Mouse (Mus musculus) adrenal gland, adult (tissue): ENCODE measurements around the gene Cers5.

ENCODE experiments used
- DNase-seq, 2 experiments: peaks; one replicate each; pipeline ENCODE4 v3.0.0; 2022 to 2023; ENCODE audit warnings: low spot score in 1 of 2; ENCODE audit not compliant: inconsistent age in 2 of 2

Cers5 gene

DNA sequence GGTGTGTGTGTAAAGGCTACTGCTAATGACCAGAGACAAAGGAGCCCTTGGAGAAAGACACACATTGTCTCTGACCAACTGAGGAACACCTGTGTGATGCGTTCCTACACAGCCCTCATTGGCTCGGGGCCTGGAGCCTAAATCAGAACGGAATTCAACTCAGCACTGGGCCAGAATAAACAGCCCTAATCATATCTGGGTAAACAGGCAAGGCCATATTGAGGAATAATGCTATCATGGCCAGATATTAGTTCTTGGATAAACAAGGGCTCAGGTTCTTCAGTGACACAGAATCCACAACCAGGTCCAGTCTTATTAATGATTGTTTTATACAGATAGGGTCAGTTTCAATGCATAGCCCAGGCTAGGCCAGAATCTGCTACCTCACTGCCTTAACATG, 18.3 kb upstream of the Cers5 start:
- no peak for DNase-seq

DNA sequence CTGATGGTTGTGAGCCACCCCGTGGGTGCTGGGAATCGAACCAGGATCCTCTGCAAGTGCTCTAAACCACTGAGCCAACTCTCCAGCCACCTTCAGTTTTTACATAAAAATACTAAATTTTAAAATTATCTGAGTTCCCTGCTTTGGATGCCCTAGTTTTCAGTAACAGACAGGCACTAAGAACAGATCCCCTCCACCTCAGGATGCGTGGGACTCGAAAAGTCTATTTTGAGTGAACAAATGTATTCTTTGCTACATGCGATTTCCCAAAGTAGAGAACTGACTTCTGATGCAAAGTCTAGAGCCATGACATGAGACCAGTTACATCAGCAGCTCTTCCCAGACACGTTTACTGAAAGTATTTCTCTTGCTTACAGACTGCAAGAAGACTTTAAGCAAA, 17.8 kb upstream of the Cers5 start:
- no peak for DNase-seq

DNA sequence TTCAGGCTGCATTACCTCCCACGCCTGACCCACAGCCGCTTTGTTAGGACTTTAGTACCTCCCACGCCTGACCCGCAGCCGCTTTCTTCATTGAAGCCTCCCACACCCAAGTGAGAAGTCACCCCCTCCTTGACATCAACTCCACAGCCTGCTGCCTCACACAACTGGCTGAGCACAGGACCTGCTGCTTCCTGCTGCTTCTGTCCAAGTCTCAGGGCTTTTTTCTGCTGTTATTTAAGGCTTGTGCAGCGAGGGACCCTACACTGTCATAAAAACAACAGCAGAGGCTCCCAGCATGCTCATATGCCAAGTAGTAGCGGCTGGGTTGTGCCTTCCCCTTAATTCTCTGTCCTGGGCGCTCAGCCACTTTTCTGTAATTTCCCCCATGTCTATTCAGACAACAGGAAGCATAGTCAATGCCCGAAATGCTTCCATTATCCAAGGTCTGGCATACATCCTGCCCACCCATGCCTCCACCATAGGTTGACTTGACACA, 15.0 kb upstream of the Cers5 start:
- DNase-seq: no peak

DNA sequence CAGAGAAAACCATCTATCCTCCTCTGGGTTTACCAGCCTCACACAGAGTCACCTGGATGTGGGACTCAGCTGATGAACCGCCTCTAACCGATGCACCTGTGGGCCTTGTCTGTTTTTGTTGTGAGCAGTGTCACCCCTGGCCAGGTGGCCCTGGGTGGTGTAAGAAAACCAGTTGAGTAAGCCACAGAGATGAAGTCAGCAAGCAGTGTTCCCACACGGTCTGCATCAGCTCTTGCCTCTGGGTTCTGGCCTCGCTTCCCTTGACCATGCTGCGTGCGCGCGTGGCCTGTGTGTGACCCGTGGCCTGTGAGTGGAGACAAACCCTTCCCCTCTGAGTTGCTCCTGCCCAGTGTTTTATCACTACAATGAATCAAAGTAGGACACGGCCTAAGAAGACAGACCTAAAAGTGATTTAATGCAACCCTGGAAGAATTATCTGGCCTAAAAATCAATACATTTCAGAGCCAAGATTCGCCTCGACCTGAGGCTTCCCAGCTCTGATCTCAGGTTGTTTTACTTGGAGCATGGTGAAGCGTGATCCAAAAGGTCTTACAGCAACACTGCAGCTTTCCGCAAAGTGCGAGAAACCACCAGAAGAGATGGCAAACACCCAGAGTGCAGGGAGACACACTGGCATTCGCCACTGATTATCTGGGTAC, 6.1 kb upstream of the Cers5 start:
- DNase-seq: no peak

DNA sequence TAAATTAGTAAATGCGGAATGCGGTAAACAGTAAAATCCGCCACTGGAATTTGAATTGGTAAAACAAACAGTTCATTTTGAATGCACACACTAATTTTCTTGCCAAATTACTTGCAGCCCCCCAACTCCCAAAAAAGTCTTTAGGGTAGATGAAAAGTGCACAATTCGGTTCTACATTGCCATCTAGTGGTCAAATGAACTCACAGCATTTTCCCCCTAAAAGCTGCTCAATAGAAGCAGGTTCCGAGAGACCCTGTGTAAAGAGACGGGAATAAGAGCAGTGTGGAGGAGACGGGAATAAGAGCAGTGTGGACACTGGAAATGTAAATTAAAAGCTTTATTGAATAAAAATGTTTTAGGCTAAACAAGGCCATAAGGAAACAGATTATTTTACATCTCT, 5.5 kb upstream of the Cers5 start:
- DNase-seq: peak in 1 of 2 experiments; percentile 75

DNA sequence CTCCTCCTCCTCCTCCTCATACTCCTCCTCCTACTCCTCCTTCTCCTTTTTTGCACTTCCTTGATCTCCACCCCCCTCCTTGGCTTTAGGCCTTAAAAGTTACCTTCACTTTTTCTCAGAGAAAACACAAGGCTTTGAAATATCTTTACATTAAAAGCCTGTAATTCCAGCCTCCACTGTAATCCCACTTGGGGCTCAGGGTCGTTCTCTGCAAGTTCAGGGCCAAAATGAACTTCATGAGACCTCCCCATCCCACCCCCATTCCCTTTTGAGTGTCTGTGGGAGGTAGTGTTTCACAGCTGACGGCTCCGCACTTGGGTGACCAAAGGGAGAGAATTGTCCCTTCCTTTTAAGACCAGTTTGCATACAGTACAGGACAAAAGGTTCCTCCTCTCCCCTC, 240 bp upstream of the Cers5 start:
- peak in 1 of 2 experiments; percentile 34 for DNase-seq

DNA sequence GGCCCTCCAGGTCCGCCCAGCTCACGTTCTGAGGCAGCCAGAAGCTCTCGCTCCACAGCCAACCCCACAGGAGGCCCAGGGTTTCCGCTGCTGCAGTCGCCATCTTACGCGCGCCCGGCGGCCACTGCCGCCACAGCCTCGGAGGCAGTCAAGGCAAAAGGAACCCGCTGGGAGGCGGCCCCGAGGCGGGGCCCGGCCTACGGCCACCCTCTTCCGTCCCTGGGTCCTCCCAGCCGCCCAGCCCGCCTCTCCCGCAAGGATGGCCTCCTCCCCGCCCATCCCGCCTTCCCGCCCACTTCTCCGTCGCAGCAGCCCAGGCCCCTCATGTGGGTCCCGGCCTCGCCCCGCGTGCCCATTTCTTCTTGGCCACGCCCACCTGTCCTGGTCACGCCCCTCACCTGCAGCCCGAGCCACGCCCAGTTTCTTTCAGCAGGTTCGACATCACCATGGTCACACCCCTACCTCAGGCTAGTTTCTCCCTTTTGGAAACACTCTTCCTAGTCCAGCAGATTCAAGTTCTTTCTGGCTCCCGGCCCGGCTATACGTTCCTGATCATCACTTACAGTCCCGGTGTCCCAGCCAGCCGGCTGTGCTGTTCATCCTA, 306 bp downstream of the Cers5 start:
- DNase-seq: peak; percentile 94 to 97

DNA sequence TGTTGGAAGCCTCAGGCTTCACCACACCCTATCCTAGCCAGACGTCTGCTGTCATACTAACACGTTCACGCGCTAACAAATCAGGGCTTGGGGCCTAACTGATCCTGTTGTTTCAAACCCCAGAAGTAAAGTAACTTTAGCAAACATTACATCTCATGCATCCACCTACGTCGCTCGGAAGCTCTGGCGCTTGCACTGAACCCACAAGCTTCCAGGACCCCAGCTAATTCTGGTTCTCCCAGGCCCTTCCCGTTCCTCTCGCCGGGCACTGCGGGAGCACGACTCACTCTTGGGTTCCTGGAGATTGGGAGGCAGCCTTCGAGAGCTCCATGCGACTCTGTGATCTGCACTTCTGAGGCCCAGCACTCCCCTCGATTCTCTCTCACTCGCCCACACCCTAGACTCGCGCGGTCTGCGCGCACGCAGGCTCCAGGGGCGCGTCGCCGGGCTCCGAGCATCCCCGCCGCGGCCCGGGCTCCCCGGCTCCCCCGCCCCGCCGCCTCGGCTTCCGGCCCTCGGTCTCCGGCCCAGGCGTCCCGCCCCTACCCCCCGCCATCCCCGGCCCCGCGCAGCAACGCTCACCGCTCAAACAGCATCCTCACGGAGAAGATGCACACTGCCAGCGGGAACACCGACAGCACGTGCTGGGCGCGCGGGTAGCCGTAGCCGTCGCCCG, 946 bp downstream of the Cers5 start:
- DNase-seq: peak in 1 of 2 experiments; percentile 82

DNA sequence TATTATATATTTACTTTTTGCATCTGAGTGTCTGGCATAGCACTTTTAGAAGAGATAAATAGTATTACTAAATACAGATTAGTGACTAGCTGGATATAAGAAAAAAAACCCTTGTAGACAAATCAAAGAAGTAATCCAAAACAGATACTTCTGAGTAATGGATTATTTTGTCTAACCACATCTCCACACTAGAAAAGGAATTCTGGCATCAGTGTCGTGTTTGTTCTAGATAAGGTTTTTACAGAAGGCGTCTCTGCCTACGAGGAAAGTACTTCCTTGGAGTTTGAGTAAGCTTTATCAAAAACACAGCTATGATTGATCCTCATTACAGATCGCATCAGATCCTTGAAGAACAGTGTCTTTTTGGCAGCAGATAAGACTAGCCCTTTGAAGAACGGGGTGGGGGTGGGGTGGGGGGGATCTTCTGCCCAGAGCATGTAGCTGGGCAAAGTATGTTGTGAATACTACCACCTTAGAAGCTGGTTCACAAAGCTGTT, 1.6 kb downstream of the Cers5 start:
- DNase-seq: no peak

DNA sequence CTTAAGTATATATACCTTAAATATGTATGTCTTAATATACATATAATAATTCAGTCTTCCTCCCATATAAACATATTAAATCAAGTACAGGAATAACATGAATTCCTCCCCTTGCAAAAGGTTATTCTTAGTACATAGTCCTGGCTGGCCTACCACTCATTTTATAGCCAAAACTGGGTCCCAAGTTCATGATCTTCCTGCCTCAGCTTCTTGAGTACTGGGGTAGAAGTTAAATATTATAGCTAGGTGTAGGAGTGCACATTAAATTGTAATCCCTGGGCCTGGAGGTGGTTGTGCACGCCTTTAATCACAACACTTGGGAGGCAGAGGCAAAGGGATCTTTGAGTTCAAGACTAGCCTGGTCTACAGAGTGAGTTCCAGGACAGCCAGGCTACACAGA, 3.9 kb downstream of the Cers5 start:
- no peak for DNase-seq

DNA sequence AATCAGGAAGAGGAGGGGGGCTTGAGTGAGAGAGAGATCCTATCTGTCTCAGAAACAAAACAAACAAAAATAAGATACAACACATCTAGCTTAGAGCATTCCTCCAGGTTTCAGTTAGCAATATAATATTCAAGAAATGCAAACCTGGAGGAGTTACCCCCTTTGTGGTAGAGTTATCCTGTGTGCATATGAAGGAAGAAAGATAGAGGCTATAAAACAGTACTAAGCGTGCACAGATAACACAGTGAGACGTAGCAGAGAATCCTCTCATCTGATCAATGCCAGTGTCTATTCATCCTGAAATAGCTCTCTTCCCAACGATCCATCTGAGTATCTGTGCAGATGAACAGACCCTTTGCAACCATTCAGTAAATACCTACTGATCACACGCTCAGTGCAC, 5.2 kb downstream of the Cers5 start:
- DNase-seq: no peak

DNA sequence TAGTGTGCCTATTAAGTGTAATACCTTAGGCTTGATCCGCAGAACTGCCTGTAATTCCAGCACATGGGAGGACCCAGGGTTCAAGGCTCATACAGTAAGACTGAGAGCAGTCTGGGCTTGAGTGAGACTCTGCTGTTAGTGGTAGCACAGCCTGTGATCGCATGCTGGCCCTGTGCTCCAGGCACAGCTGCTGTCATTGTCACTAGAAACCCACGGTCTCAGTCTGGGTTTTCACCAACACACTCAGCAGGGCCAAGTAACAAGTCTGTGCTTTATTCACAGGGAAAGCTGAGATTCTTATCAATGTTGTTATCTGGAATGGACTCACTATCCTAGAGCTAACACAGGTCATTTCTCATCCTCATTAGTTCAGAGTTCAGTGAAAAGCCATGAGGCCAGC, 18.5 kb downstream of the Cers5 start:
- DNase-seq: no peak

DNA sequence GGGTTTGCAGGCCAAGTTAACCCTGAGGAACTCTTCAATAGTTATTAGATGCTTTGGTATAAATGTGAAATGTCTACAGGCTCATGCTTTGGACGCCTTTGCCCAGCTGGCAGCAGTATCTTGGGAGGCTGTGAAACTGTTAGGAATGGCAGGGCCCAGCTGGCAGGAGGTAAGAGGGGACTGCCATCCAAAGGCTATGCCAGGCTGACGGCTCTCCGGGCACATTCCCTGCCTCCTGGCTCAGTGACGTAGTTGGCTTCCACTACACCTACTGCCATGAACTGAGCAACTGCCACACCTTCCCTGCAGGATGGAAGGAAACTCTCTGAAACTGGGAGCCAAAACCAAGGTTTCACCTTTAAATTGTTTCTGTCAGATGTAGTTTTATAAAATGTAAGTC, 32.5 kb downstream of the Cers5 start:
- DNase-seq: no peak

DNA sequence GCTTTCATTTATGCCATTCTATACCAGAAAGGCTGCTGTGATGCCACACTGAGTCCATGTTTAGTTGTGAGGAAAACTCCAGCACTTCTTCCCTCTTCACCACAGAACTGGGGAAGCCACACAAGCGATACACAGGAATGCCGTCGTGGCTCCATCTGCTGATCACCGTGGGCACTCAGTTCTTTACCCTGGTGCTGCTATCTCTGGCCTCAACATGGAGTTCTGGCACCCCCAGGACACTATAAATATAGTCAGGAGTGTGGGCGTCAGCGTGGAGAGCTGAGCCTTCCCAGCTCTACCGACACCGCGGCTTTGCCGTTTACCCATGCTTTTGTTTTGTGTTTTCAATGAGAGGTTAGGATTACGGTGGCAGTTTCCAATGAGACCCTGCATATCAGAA, 36.0 kb downstream of the Cers5 start:
- DNase-seq: no peak

DNA sequence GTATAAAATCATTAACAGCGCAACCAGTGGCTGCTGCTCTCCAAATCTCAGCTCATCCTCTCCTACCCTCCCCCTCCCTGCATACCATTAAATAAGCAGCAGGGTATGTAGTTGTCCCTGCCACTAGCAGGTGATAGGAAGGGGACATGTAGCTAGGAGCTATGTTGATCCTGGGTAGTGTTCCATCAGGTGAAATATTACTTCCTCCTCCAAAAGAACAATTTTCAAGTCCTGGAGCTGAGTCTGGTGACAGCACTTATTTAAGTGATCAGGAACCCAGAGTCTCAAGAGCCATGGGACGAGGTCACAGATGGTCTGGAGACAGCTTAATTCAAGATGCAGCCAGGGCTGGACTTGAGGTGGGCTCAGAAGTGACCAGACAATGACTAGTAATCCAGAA, 37.1 kb downstream of the Cers5 start:
- peak; percentile 100 for DNase-seq

DNA sequence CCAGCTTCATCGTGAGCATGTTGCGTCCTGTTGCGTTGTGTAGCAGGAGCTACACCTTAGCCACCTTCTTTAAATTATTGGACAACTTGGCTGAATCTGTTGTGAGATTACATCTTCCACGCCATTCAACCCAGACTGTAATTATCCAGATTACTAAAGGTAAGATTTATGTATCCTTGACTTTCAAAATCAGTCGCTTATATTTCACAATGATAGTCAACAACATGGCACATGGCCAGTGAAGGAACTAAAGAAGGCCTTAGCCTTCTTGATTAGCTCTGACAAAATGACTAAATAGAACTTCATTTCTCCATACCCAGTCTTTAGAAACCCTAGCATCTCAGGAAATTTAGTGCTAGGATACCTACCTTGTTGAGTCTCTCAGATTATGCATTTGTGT, 39.5 kb downstream of the Cers5 start:
- peak in 1 of 2 experiments; percentile 84 for DNase-seq

DNA sequence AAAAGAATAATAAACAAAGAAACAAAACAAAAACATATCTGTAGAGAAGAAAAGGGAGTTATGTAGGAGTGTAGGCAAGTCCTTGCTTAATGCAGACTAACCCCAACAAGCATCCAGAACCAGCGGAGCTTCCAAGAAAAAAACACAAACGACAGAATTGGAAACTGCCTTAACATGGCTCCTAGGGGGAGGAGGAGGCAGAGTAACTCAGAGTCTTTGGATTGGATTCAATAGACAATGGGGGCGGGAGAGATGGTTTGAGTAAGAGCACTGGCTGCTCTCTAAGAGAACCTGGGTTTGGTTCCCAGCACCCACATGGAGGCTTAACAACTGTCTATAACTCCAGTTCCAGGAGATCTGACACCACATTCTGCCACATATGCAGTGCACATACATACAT, 41.0 kb downstream of the Cers5 start:
- no peak for DNase-seq

DNA sequence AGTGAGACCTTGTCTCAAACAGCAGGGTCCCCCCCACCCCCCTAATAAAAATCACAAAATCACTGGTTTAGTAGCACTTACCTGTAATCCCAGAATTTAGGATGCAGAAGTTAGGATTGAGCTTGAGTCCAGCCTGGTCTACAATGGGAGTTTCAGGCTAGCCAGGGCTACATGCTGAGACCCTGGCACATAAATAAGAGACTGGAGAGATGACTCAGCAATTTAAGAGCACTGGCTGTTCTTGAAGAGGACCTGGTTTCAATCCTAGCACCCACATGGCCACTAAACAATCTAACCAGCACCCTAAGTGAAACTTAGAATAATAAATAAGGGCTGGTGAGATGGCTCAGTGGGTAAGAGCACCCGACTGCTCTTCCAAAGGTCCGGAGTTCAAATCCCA, 41.5 kb downstream of the Cers5 start:
- no peak for DNase-seq

DNA sequence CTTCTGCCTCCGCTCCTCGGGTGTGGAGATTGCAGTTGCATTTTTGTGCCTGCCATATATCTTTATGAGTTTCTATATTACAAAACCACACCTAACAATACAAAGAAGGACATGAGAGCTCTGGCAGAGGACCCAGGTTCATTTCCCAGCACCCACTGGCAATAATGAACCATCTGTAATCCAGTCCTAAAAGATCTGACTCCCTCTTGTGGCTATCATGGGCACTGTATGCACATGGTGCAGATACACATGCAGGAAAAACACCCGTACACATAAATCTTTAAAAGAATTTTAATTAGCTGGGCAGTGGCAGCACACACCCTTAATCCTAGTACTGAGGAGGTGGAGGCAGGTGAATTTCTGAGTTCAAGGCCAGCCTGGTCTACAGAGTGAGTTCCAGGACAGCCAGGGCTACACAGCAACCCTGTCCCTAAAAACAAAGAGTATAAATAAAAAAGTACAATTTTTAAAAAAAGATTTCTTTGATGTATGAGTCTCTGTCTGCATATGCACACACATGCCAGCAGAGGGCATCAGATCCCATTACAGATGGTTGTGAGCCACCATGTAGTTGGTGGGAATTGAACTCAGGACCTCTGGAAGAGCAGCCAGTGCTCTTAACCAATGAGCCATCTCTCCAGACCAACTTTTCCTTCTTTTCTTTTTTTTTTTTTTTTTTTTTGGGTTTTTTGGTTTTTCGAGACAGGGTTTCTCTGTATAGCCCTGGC, 43.5 kb downstream of the Cers5 start:
- DNase-seq: peak in 1 of 2 experiments; percentile 11

DNA sequence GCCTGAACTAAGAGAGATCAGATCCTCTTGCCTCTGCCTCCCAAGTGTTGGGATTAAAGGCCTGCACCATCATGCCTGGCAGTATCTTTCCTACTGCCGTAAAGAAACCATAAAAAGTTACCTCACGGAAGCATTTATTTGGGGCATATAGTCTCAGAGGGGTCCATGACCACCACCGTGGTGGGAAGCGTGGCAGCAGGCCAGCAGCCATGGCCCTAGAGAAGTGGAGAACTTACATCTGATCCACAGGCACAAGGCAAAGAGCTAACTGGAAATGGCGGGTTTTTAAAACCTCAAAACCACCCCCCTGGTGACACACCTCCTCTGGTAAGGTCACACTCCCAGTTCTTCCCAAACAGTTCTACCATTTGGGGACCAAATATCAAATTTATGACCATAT, 44.5 kb downstream of the Cers5 start:
- DNase-seq: peak in 1 of 2 experiments; percentile 15

DNA sequence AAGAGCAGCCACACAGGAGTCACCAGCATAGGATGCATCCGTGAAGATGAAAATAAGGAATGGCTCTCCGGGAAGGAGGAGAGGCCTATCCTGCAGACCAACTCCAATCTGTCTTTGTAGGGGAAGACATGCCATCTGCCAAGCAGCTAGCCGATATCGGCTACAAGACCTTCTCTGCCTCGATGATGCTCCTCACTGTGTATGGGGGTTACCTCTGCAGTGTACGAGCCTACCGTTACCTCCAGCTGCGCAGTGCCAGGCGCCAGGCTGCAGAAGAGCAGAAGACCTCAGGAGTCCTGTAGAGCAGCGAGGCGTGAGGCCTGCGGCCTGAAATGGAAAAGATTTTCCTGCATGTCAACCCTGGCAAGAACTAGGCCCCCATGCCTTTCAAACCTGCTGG, 45.2 kb downstream of the Cers5 start:
- peak in 1 of 2 experiments; percentile 23 for DNase-seq
